Mouse (Mus musculus) kidney, adult 2 months (tissue): Measurements from ENCODE around the gene Sacm1l. TPM values are rescaled to one million over a fixed set of nuclear protein-coding genes. Genes with fewer than 3 reads are reported as not detected.

Experiments used
- DNase-seq: peaks from one replicate; pipeline ENCODE4 v3.0.0; 2021
- H3K27ac ChIP-seq: fragments of 200-500 bp; 2 replicates; pipeline ENCODE4 v1.5.1; 2012; ENCODE audit warnings: low read depth, low read length, control low read depth, inconsistent platforms; ENCODE audit not compliant: insufficient read depth
- H3K27me3 ChIP-seq: fragments of 200-500 bp; replicated peaks from 2 replicates; pipeline ENCODE4 v1.6.1; 2012; ENCODE audit warnings: mild to moderate bottlenecking, moderate library complexity, low read length, inconsistent platforms; ENCODE audit not compliant: control insufficient read depth, insufficient read depth
- H3K36me3 ChIP-seq: fragments of 200-500 bp; 2 replicates; pipeline ENCODE4 v1.6.1; 2012; ENCODE audit warnings: mild to moderate bottlenecking, moderate library complexity, low read length, inconsistent platforms; ENCODE audit not compliant: control insufficient read depth, insufficient read depth
- H3K4me1 ChIP-seq: fragments of 200-500 bp; 2 replicates; pipeline ENCODE4 v1.6.1; 2011; ENCODE audit warnings: low read length; ENCODE audit not compliant: control insufficient read depth, insufficient read depth
- H3K4me3 ChIP-seq: fragments of 200-500 bp; 2 replicates; pipeline ENCODE4 v1.5.1; 2011; ENCODE audit warnings: mild to moderate bottlenecking, low read depth, low read length, control low read depth; ENCODE audit not compliant: insufficient read depth
- CTCF ChIP-seq: fragments of 200-500 bp; conservative IDR thresholded peaks from 2 replicates; pipeline ENCODE4 v1.5.1; 2011; ENCODE audit warnings: low read depth, mild to moderate bottlenecking, control low read depth, low read length, moderate library complexity, mixed read lengths; ENCODE audit not compliant: insufficient read depth, insufficient read length
- POLR2A ChIP-seq: fragments of 200-500 bp; IDR thresholded peaks from one replicate; pipeline ENCODE4 v1.6.1; 2011; ENCODE audit warnings: low read depth, low read length, control low read depth
- WGBS: fragments of 180-500 bp; shearing (Covaris S2); methylation state at CpG from one replicate; pipeline ENCODE4 v1.1.7; 2018; 5-methylcytosine and 5-hydroxymethylcytosine counted together
- polyA plus RNA-seq: library from polyadenylated mRNA; depleted of rRNA; stranded (reverse); fragments of >200 nt; gene quantifications from 2 replicates; pipeline ENCODE4 v1.2.3, GENCODE M21; 2012

Sacm1l gene
- polyA plus RNA-seq, 1 experiment, result 20.0 TPM

DNA sequence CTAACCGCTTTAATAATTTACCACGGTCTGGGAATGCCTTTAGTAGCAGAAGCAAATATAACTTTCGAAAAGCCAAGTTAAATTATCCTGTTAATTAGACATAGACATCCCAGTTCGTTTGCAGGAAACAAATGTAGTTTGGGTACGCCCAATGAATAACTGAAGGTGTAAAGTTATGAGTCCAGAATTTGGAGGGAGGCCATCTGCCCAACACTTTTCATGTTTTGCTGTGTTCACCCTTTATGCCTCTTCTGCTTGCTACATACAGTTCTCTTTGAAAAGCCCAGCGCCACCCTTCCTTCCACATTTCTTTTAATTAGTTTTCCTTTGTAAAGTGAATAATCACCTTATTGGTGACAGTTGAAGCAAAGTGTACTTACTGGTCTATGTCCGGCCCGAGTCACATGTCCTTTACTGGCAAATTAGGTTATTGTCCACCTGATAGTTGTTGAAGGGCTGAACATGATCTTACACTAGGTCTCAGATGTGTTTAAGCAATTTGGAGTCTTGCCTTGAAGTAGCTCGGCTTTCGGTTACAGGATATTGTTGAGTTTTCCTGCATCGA lies 1.1 kb downstream of the Sacm1l start:
- no peaks in the 10 kb centered on the region for H3K36me3 ChIP-seq
- WGBS, result 8% methylated on average over 11 of the region's 11 CpGs

GRCm38 (mm10) chr9:123531234-123531633 lies 1.7 kb downstream of the Sacm1l start:
- DNase-seq, result no peak
- Histone ChIP-seq H3K36me3 (no peaks in the 10 kb centered on the region), H3K4me1 (peaks cover 15% of the 10 kb centered on the region), H3K27me3 (no peaks in the 10 kb centered on the region), H3K27ac (no peak overlapping the region), H3K4me3 (peak overlapping the region; percentile 92)
- TF ChIP-seq POLR2A, result no peak
- TF ChIP-seq CTCF, result no peak

More for the DNA sequence above, 1.1 kb downstream of the Sacm1l start:
- peak overlapping the region; percentile 78 for H3K27ac ChIP-seq
- no peak for TF ChIP-seq CTCF
- no peak for TF ChIP-seq POLR2A
- no peaks in the 10 kb centered on the region for H3K27me3 ChIP-seq
- peak; percentile 62 for DNase-seq
- H3K4me1 ChIP-seq, result peaks cover 12% of the 10 kb centered on the region
- peak overlapping the region; percentile 92 for H3K4me3 ChIP-seq

DNA sequence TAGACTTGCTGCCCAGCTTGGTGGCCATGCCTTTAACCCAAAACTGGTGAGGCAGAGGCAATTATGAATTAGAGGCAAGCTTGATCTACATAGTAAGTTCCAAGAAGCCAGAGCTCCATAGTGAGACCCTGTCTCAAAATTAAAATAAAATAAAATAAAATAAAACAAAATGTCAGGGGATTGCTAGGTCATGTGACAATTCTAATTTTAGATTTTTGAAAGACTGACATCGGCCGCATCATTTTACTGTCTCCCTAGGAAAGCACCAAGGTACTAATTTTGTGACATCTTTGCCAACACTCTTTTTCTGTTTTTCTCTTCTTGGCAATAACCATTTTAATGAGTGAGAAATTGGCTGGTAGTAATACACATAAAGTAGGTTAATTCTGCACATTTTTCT lies 7.1 kb downstream of the Sacm1l start:
- no peak overlapping the region for H3K4me3 ChIP-seq
- H3K36me3 ChIP-seq, result no peaks in the 10 kb centered on the region
- no peak for DNase-seq
- H3K4me1 ChIP-seq, result peaks cover 29% of the 10 kb centered on the region
- no peak overlapping the region for H3K27ac ChIP-seq
- TF ChIP-seq CTCF, result no peak
- TF ChIP-seq POLR2A, result no peak
- 87% methylated on average over 2 of the region's 2 CpGs for WGBS
- no peaks in the 10 kb centered on the region for H3K27me3 ChIP-seq

- H3K27ac ChIP-seq, result 0 out of 2 replicates have a peak overlapping the region, but pooled peaks have one; percentile 22
These were observed 8.6 kb downstream of the Sacm1l start for GRCm38 (mm10) chr9:123538189-123538588.

GRCm38 (mm10) chr9:123539093-123539492 lies 9.5 kb downstream of the Sacm1l start:
- no peak for DNase-seq
- no peak overlapping the region for H3K4me3 ChIP-seq
- H3K27me3 ChIP-seq, result no peaks in the 10 kb centered on the region
- peaks cover 24% of the 10 kb centered on the region for H3K4me1 ChIP-seq
- no peaks in the 10 kb centered on the region for H3K36me3 ChIP-seq
- 19% methylated on average over 1 of the region's 1 CpGs for WGBS
- no peak for TF ChIP-seq POLR2A
- TF ChIP-seq CTCF, result no peak
- H3K27ac ChIP-seq, result peak overlapping the region; percentile 74

More at GRCm38 (mm10) chr9:123538189-123538588, 8.6 kb downstream of the Sacm1l start:
- DNase-seq, result no peak
- Histone ChIP-seq H3K4me1 (peaks cover 24% of the 10 kb centered on the region), H3K36me3 (no peaks in the 10 kb centered on the region), H3K27me3 (no peaks in the 10 kb centered on the region), H3K4me3 (no peak overlapping the region)
- TF ChIP-seq POLR2A (no peak), CTCF (no peak)
- WGBS, result 26% methylated on average over 4 of the region's 4 CpGs

- Histone ChIP-seq H3K27me3 (no peaks in the 10 kb centered on the region), H3K36me3 (no peaks in the 10 kb centered on the region), H3K27ac (no peak overlapping the region), H3K4me1 (peaks cover 24% of the 10 kb centered on the region), H3K4me3 (no peak overlapping the region)
- no peak for TF ChIP-seq POLR2A
- no peak for TF ChIP-seq CTCF
- peak; percentile 73 for DNase-seq
- 44% methylated on average over 2 of the region's 2 CpGs for WGBS
These were observed 10.3 kb downstream of the Sacm1l start for GRCm38 (mm10) chr9:123539823-123540222.

DNA sequence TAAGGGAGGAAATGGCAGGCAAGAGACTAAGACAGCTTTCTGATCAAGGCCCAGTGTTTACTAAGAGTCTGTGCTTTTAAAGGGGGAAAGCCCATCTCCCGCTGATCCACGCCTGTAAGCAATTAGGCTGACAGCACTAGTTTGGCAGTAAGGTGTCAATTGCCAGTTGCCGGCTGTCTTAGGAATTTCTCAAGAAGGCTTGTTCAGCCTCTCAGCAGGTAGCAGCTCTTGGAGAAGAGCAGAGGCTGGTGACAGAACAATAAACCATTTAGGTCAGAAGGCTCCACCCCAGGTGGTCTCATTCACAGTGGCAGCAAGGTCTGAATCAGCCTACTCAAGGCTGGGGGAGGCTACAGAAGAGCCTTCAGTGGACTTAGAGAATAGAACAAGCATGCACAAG lies 25.0 kb downstream of the Sacm1l start:
- H3K27ac ChIP-seq, result no peak overlapping the region
- no peak overlapping the region for H3K4me3 ChIP-seq
- no peaks in the 10 kb centered on the region for H3K4me1 ChIP-seq
- TF ChIP-seq CTCF, result no peak
- no peak for DNase-seq
- 88% methylated on average over 3 of the region's 3 CpGs for WGBS
- no peaks in the 10 kb centered on the region for H3K27me3 ChIP-seq
- peaks cover 15% of the 10 kb centered on the region for H3K36me3 ChIP-seq
